7 mouse cellular contexts compared by ENCODE assay signal in the genomic region with DNA sequence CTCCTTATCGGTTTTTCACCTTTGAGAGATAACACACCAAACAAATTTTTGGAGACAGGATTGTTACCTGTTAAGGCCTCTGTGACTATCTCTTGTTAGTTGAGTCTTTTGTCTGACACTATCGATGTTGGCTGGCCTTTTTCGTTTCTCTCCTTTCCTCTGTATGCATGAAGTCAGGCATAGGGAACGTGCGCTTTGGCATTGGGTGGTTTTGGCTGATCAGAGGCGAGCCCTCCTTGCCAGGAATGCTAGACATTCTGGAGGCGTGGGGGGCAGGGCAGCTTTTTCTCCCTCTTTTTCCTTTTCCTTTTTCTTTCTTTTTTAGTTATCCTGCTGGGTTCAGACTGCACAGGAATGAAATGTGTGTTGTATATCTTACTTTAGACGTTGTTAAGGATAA. TPM values are rescaled to one million over a fixed set of nuclear protein-coding genes. Genes with fewer than 3 reads are reported as not detected.
DNase-seq lines count a peak whose midpoint lies in the region; ATAC-seq and TF ChIP-seq lines count a peak whose summit lies in the region.

No protein-coding gene starts in this region.

- no peaks in the 10 kb centered on the region for H3K36me3 ChIP-seq in ES-Bruce4 (ENCODE audit: control insufficient read depth, insufficient read depth, low read length, poor library complexity, severe bottlenecking)
- H3K36me3 ChIP-seq in forebrain, embryonic 15.5 days = no peaks in the 10 kb centered on the region
- H3K36me3 ChIP-seq in hindbrain, embryonic 16.5 days (ENCODE audit: control insufficient read depth, insufficient read depth, low read length) = no peaks in the 10 kb centered on the region
- no peaks in the 10 kb centered on the region for H3K36me3 ChIP-seq in liver, embryonic 12.5 days
- no peaks in the 10 kb centered on the region for H3K36me3 ChIP-seq in neural tube, embryonic 12.5 days

- TF ChIP-seq CTCF in ES-Bruce4 (IDR thresholded peaks at IDR 0.05; ENCODE audit: low read depth, low read length) = no peak

- H3K4me3 ChIP-seq in ES-Bruce4 (ENCODE audit: low read depth, low read length) = peak overlapping the region; percentile 43
- peak overlapping the region; percentile 43 for H3K4me3 ChIP-seq in forebrain, embryonic 15.5 days
- peak overlapping the region; percentile 56 for H3K4me3 ChIP-seq in hindbrain, embryonic 16.5 days (ENCODE audit: low read length)
- H3K4me3 ChIP-seq in liver, embryonic 12.5 days = peak overlapping the region; percentile 73
- H3K4me3 ChIP-seq in neural tube, embryonic 12.5 days = no peak overlapping the region; the same call in 1 of the 2 replicates

- no peaks in the 10 kb centered on the region for H3K4me1 ChIP-seq in ES-Bruce4 (ENCODE audit: control insufficient read depth, insufficient read depth, low read length)
- peaks cover 21% of the 10 kb centered on the region for H3K4me1 ChIP-seq in forebrain, embryonic 15.5 days
- H3K4me1 ChIP-seq in hindbrain, embryonic 16.5 days (ENCODE audit: control insufficient read depth, insufficient read depth, low read depth, low read length) = peaks cover 12% of the 10 kb centered on the region
- peaks cover 27% of the 10 kb centered on the region for H3K4me1 ChIP-seq in liver, embryonic 12.5 days
- H3K4me1 ChIP-seq in neural tube, embryonic 12.5 days = peaks cover 3% of the 10 kb centered on the region; the same call in 1 of the 2 replicates

- DNase-seq in R1 (ENCODE audit: low read depth, low spot score) = peak; percentile 37
- no peak for DNase-seq in c-Kit-positive CD71-positive TER-119-positive erythroid progenitor cells, embryonic 14.5 days (ENCODE audit: low spot score)

- TF ChIP-seq POLR2A in ES-Bruce4 (IDR thresholded peaks at IDR 0.05; ENCODE audit: insufficient read depth, low read length) = no peak

- H3K9me3 ChIP-seq in ES-Bruce4 (replicated peaks; ENCODE audit: control insufficient read depth, insufficient read depth, low read length, poor library complexity, severe bottlenecking) = no peaks in the 10 kb centered on the region
- H3K9me3 ChIP-seq in forebrain, embryonic 15.5 days = no peaks in the 10 kb centered on the region
- no peaks in the 10 kb centered on the region for H3K9me3 ChIP-seq in hindbrain, embryonic 16.5 days (ENCODE audit: control insufficient read depth, low read length)
- no peaks in the 10 kb centered on the region for H3K9me3 ChIP-seq in liver, embryonic 12.5 days (replicated peaks)
- no peaks in the 10 kb centered on the region for H3K9me3 ChIP-seq in neural tube, embryonic 12.5 days

- ATAC-seq in forebrain, embryonic 15.5 days (replicated peaks) = no peak
- ATAC-seq in hindbrain, embryonic 16.5 days = no peak
- no peak for ATAC-seq in liver, embryonic 12.5 days
- no peak for ATAC-seq in neural tube, embryonic 12.5 days (ENCODE audit: low FRiP score, low read depth)

- no peak for TF ChIP-seq EP300 in ES-Bruce4 (IDR thresholded peaks at IDR 0.05; ENCODE audit: insufficient read depth, low read depth, low read length)

- no peaks in the 10 kb centered on the region for H3K27me3 ChIP-seq in ES-Bruce4 (ENCODE audit: control insufficient read depth, insufficient read depth, low read length, poor library complexity, severe bottlenecking)
- H3K27me3 ChIP-seq in forebrain, embryonic 15.5 days = peaks cover 10% of the 10 kb centered on the region; the same call in 1 of the 2 replicates
- peaks cover 2% of the 10 kb centered on the region for H3K27me3 ChIP-seq in hindbrain, embryonic 16.5 days (replicated peaks; ENCODE audit: control insufficient read depth, insufficient read depth, low read length)
- no peaks in the 10 kb centered on the region for H3K27me3 ChIP-seq in liver, embryonic 12.5 days (replicated peaks)
- no peaks in the 10 kb centered on the region for H3K27me3 ChIP-seq in neural tube, embryonic 12.5 days (replicated peaks)

- peak overlapping the region; percentile 76 for H3K4me2 ChIP-seq in forebrain, embryonic 15.5 days (replicated peaks)
- H3K4me2 ChIP-seq in hindbrain, embryonic 16.5 days (ENCODE audit: low read length) = peak overlapping the region; percentile 89
- peak overlapping the region; percentile 88 for H3K4me2 ChIP-seq in liver, embryonic 12.5 days
- peak overlapping the region; percentile 75 for H3K4me2 ChIP-seq in neural tube, embryonic 12.5 days (replicated peaks)

- H3K9ac ChIP-seq in ES-Bruce4 (ENCODE audit: low read depth, poor library complexity, severe bottlenecking) = no peak overlapping the region; the same call in 1 of the 2 replicates
- no peak overlapping the region for H3K9ac ChIP-seq in forebrain, embryonic 15.5 days (replicated peaks)
- no peak overlapping the region for H3K9ac ChIP-seq in hindbrain, embryonic 16.5 days (ENCODE audit: low read depth, low read length)
- H3K9ac ChIP-seq in liver, embryonic 12.5 days = peak overlapping the region; percentile 73
- no peak overlapping the region for H3K9ac ChIP-seq in neural tube, embryonic 12.5 days

- WGBS in forebrain, embryonic 15.5 days = 4% methylated on average over 8 of the region's 8 CpGs
- WGBS in hindbrain, embryonic 16.5 days = 8% methylated on average over 8 of the region's 8 CpGs
- 7% methylated on average over 8 of the region's 8 CpGs for WGBS in liver, embryonic 12.5 days (ENCODE audit: insufficient replicate concordance)
- 3% methylated on average over 8 of the region's 8 CpGs for whole genome bisulfite sequencing in neural tube, embryonic 12.5 days

- H3K27ac ChIP-seq in ES-Bruce4 (ENCODE audit: insufficient read depth, low read length) = no peak overlapping the region
- H3K27ac ChIP-seq in forebrain, embryonic 15.5 days (replicated peaks) = no peak overlapping the region
- no peak overlapping the region for H3K27ac ChIP-seq in hindbrain, embryonic 16.5 days (ENCODE audit: low read depth, low read length)
- H3K27ac ChIP-seq in liver, embryonic 12.5 days = no peak overlapping the region
- no peak overlapping the region for H3K27ac ChIP-seq in neural tube, embryonic 12.5 days

RNA-seq across cellular contexts. Expression of gene Arhgap29, which starts 16.3 kb away (rescaled TPM):
- polyA plus RNA-seq in ES-Bruce4 (2011; ENCODE audit: insufficient read depth, insufficient read length, low read depth, missing spikeins) = 61.6 and 70.1 TPM in 2 replicates
- polyA plus RNA-seq in forebrain, embryonic 15.5 days (2015; fragmentation: Nextera tagmentation; extraction: Ambion mirVana) = 16.3 and 16.4 TPM in 2 replicates
- 15.4 and 22.1 TPM in 2 replicates for polyA plus RNA-seq in hindbrain, embryonic 16.5 days (2015; fragmentation: Nextera tagmentation; extraction: Ambion mirVana)
- polyA plus RNA-seq in liver, embryonic 12.5 days (2016; fragmentation: Nextera tagmentation; extraction: Ambion mirVana) = 11.2 and 12.7 TPM in 2 replicates
- 38.0 and 40.5 TPM in 2 replicates for polyA plus RNA-seq in neural tube, embryonic 12.5 days (2016; fragmentation: Nextera tagmentation; extraction: Ambion mirVana)
